Mouse (Mus musculus) spleen, adult 10 weeks (tissue): Measurements from ENCODE around the gene Aqp2. TPM values are rescaled to one million over a fixed set of nuclear protein-coding genes. Genes with fewer than 3 reads are reported as not detected.

Source experiments
- polyA plus RNA-seq: library from polyadenylated mRNA; stranded (reverse); fragments of 350-450 nt; fragmentation: Illumina TruSeq; extraction: RNeasy Lipid Tissue Mini Kit (QIAGEN cat#74804); gene quantifications from one replicate; pipeline ENCODE4 v1.2.3, GENCODE M21; 2015; ENCODE audit warnings: low replicate concordance; ENCODE audit not compliant: insufficient read depth

Aqp2 gene
- not detected for polyA plus RNA-seq

DNA sequence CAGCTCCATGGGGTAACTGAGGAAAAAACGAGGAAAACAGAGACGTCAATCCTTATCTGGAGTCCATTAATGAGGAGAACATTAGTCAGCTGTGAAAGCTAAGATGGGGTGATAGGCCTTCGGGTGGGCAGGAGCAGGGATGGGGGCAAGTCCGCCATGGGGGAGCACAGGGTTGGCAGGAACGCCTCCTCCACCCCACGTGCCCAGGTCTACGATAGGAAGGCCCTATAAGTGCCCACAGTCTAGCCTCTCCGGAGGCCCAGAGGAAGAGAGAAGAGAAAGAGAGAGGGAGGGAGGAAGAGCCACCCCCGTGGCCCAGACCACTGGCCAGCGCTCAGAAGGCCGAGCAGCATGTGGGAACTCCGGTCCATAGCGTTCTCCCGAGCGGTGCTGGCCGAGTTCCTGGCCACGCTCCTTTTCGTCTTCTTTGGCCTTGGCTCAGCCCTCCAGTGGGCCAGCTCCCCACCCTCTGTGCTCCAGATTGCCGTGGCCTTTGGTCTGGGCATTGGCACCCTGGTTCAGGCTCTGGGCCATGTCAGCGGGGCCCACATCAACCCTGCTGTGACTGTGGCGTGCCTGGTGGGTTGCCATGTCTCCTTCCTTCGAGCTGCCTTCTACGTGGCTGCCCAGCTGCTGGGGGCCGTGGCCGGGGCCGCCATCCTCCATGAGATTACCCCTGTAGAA is at the start of gene Aqp2:
Gene Aqp2 (plus strand): TSS at position 254 of the 684 bp plus-strand sequence.

DNA sequence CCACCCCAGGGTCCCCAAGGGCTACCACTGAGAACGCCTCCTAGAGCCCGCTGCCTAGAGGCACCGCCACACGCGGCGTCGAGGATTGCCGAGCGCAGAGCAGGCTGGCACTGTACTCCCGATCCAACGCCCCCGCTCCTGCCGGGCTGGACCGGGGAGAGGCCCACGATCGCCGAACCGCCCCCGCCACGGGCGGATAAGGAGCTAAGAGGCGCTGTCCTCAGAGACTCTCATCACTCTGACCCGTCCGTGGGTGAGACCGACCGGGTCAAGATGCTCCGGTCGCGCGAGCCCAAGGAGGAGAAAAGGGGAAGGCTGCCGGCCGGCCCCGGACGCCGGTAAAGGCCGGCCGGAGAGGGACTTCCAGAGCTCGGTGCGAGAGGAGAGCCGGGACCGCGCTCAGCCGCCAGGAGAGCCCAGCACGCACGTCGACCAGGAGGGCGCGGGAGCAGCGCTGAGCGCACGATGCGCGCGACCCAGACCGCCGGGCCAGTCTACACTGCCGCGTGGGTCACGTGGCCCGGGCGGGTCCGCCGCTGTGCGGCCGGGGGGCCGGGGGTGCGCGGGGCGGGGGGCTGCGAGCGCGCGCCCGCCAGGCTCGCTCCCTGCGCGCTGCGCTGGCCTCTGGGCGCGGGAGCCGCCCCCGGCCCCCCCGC is 11.7 kb downstream of the Aqp2 start, which contains the start of gene Aqp5:
Gene Aqp5 (plus strand): TSS at position 354 of the 656 bp plus-strand sequence.

DNA sequence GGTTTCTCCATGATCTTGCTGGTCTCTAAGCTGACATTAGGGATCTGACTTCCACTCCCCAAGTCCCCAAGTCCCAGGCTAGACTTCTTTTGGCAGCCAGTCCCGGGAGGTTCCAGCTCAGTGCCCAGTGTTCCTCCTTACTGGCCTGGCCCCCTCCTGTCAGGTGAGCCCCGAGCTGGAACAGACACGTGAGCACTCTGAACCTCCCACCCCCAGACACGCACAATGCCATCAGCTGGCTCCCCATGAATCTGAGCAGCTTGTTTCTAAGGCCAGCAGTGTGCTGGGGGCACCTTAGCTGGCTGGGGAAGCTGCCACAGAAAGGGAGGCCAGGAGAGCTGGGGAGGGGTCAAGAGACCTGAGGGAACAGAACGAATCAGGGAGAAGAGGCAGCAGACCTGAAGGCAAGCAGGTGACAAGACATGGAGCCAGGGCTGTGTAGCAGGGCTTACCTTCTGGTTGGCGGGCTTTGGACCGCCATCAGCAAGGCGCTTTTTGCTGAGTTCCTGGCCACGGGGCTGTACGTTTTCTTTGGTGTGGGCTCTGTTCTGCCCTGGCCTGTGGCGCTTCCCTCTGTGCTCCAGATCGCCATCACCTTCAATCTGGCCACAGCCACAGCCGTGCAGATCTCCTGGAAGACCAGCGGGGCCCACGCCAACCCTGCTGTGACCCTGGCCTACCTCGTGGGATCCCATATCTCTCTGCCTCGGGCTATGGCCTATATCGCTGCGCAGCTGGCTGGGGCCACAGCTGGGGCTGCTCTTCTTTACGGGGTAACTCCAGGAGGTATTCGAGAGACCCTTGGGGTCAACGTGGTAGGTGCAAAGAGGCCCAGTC is 22.3 kb downstream of the Aqp2 start, which contains the start of gene Aqp6:
Gene Aqp6 (plus strand): TSS at position 415 of the 837 bp plus-strand sequence.

Other genes starting within 250 kb of the Aqp2 start
- gene Fmnl3, start 208.6 kb upstream of the Aqp2 start, polyA plus RNA-seq: 32.1 TPM
- 203 TPM for gene Tmbim6, start 186.2 kb upstream of the Aqp2 start, polyA plus RNA-seq
- 1.4 TPM for gene Nckap5l, start 121.3 kb upstream of the Aqp2 start, polyA plus RNA-seq
- gene Bcdin3d, start 104.3 kb upstream of the Aqp2 start, polyA plus RNA-seq: 7.1 TPM
- not detected for gene Faim2, start 50.9 kb upstream of the Aqp2 start, polyA plus RNA-seq
- not detected for gene Aqp5, start 11.7 kb downstream of the Aqp2 start, polyA plus RNA-seq
- gene Aqp6, start 22.3 kb downstream of the Aqp2 start, polyA plus RNA-seq: not detected
- 26.0 TPM for gene Racgap1, start 72.6 kb downstream of the Aqp2 start, polyA plus RNA-seq
- gene Asic1, start 91.3 kb downstream of the Aqp2 start, polyA plus RNA-seq: 1.6 TPM
- gene Smarcd1, start 123.1 kb downstream of the Aqp2 start, polyA plus RNA-seq: 28.5 TPM
- not detected for gene Gm17349, start 126.4 kb downstream of the Aqp2 start, polyA plus RNA-seq
- gene Gpd1, start 138.5 kb downstream of the Aqp2 start, polyA plus RNA-seq: 1.8 TPM
- gene Cox14, start 146.6 kb downstream of the Aqp2 start, polyA plus RNA-seq: 30.0 TPM
- 67.1 TPM for gene Cers5, start 193.8 kb downstream of the Aqp2 start, polyA plus RNA-seq